Mouse (Mus musculus) heart, postnatal 4 days (tissue): ENCODE measurements at regions not wholly inside any gene's neighbourhood (a gene's known extent, or its start where the extent isn't known, plus 50 kb on each side); places are given as distances from the start of the nearest gene placed in this dataset.

Source experiments
- DNase-seq: peaks from one replicate; pipeline ENCODE4 v3.0.0; 2021

DNA sequence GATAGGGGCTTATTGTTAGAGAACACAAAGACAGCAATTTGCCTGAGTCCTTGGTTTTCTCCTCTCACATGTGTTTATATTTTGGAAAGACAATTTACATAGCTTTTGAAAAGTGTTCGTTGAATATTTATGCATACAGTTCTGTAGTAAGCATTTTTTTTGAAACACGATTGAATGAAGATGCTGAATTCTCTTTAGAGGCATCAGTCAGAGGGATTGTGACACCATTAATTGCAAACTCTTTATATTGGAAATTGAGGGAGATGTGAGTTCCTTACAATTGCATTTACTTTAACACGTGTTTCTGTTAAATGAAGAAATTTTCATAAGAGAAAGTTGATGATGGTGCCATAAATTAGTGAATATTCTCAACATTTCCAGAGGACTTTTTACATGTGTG is 424.1 kb downstream of the Trib2 start:
- no peak for DNase-seq

DNA sequence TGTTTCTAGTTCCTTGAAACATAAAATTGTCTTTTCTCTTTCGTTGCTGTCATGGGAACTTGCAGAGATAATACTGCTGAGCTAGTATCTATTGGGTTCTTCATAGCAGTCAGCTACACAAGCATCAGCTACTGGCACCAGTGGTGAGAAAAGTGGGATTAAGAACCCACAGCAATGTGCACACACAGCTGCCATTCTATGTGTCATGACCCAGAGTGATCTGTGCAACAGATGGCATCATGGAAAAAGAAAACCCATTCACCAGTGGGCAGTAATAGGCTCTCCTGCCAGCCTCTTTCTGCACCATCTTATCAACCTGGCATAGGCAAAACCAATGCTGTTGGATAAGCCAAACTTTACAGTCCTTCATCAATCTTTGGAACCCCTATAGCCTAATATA is 428.1 kb downstream of the Trib2 start:
- DNase-seq, result no peak

DNA sequence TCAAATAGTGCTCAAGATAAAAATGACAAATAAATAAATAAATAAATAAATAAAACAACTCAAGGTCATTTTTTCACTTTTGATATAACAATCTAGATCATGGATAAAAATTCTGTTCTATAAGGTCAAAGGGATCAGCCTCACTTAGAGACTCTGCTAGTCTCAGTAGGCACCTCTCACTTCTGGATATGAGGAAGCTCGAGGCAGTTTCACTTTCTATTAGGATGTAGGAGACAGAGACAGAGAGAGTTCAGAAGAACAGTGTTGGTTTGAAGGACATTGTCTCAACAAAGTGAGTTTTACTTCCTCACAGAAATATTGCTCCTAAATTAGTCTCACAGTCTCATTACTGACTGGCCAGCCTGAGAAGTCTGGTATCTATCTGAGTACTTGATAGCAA is 458.9 kb downstream of the Trib2 start:
- no peak for DNase-seq

DNA sequence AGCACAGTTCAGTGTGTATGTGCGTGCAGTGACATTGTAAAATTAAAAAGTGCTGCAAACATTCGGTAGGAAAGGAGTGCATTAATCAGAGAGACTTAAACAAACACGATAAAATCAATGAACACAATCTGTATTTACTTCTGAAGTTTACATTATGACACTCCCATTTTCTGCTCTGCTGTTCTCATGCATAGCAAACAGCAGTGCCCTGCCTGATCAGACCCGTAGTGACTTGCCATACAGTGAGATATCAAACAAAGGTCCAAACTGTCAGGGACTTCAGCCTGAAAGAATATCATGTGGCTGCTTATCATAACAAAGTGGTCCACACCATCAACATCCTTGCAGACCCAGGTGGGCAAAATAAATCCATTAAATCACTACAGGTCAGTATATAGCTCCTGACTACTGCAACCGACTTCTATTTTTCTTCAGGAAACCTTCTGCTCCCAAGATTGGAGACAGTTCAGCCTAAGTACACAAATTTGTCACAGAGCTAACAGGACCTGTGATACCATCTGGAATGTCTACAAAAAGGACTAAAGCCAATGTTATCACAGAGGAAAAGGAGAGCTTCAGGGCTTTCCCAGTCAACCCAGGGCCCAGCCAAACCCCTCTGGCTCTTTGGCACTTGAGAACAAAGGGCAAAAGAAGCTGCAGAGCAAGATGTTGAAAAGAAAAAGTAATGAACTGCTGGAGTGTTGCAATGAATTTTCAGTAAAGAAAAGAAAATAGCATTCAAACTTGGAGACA is 495.8 kb downstream of the Trib2 start:
- no peak for DNase-seq

DNA sequence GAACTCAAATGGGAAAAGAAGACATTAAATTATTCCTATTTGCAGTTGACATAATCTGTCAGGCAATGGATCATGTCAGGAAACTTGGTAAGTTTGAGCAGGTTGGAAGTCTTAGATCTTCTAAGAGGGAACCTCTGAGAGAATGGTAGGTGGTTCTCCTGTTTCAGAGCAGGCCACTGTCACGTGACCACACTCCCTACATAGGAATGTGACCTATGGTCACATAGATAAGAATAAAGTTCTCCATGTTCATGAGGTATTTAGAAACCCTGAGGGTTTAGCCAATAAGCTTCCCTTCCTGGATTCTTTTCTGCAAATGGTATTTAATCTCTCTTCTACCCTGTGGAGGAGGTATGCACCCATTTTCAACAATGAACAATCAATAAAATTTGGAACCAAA is 497.1 kb downstream of the Trib2 start:
- no peak for DNase-seq

- no peak for DNase-seq
These were observed 521.8 kb downstream of the Trib2 start for GRCm38 (mm10) chr12:15294898-15295297.

DNA sequence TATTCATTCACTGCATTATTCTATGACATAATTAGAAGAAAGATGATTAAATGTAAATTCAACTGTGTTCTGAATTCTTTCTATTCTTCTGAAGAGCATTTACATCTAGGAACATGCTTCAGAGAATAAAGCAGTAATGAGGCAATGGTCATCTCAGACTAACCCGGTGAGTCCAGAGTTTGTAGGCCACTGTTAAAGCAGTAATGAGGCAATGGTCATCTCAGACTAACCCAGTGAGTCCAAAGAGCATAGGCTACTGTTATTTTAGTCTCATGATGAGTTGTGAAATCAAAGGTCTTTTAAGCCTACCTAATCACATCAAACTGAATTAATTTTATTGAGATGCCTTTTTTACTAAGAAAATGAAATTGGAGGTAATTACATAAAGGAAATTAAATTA is 554.6 kb downstream of the Trib2 start:
- no peak for DNase-seq

DNA sequence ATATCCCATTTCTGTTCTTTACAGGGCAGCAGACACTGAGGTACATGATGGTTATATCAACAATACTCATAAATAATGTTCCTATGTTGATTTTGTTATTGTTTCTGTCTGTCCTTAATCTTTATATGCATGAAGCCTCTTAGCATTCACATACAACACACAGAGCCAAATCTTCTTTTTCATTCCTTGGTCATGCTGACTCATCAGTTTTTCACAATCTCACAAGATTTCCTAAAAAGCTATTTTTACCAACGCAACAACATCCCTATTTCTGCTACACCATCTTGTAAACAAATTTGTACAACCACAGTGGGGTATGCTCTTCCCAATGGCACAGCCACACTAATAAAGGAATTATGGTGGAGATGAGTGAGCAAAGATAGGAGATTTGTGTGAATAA is 555.1 kb downstream of the Trib2 start:
- no peak for DNase-seq

DNA sequence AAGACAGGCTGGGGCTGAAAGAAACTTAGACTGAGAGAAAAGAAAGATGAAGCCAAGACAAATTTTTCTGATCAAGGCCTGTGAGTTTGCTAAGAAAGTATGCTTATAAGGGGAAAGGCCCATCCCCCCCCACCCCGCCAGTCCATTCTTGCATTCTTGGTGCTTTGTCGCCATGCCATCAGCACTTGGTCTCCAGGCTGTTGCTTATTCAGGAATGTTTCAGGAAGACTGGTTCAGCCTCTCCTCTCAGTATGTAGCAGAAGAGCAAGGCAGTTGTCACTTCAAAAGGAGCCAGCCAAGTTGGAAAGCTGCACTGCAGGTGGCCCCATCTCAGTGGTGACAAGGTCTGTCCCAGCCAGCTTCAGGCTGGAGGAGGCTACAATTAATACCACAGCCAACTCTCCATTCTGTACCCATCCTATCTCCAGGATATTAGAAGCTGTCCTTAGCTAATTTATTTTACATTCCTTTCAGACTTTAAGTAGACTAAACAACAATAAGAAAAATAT is 555.8 kb downstream of the Trib2 start:
- no peak for DNase-seq

GRCm38 (mm10) chr12:15244966-15245365 is 571.8 kb downstream of the Trib2 start:
- DNase-seq, result no peak

- DNase-seq, result no peak
These were observed 594.1 kb downstream of the Trib2 start for GRCm38 (mm10) chr12:15222497-15223170.

DNA sequence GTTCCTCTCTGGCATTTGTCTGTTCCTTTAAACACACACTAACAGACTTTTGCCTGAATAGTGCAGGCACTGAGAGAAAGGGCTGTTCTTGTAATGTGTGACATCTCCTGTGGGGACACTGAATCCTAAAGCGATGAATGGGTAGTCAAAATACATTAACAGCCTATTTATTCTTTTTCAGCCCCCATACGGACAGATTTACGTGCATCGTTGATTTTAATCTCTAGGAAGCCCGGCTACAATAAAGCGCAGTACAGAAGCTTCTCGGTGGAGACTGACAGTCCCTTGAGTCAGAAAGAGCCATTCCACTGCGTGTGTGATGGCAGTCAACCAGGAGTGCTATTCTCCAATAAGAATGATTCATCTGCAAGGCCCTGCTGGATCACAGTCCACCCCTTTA is 598.2 kb downstream of the Trib2 start:
- no peak for DNase-seq

DNA sequence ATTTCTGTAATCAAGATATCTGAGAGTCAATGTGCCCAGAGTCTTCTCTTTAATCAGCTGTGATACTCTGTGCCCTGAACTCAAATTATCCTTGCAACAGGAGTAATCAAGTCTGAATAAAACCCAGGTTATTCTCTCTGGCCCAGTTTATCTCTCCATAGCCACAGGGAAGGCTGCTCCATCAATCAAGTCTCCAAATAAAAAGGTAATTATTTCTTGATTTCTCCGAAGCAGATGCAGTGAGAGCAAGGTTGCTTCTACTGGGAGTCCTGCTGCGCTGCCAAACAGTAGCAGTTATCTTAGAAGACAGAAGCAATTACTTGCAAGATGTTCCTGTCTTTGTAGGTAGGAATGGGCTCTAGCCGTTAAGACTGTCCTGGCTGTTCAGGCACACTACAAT is 600.5 kb downstream of the Trib2 start:
- DNase-seq, result no peak

GRCm38 (mm10) chr12:15174411-15175041 is 642.2 kb downstream of the Trib2 start:
- DNase-seq, result no peak

- DNase-seq, result no peak
These were observed 654.1 kb downstream of the Trib2 start for GRCm38 (mm10) chr12:15162605-15163004.

GRCm38 (mm10) chr12:15161864-15162263 is 654.9 kb downstream of the Trib2 start:
- DNase-seq, result no peak

DNA sequence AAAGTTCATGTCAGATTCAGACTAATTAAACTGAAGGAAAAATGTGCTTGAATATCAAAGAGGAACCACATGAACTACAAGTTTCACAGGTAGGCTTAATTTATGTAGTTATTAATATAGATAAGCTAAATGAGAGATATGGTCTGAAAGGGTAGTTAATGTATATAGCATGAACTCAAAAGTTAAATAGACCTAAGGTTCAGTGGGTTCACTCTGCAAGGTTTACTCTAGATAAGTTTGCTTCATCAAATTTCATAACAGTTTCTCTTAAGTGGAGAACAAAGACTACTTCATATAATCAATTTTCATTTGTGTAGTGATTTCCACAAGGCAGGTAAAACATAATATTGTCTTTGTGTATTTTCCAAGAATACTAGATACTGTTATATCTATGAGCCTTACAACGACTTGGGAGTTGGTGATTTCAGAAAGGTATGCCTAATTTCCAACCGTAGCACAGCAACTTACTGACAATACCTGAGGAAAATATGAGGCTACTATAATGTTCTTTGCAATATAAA is 656.2 kb downstream of the Trib2 start:
- DNase-seq, result no peak

DNA sequence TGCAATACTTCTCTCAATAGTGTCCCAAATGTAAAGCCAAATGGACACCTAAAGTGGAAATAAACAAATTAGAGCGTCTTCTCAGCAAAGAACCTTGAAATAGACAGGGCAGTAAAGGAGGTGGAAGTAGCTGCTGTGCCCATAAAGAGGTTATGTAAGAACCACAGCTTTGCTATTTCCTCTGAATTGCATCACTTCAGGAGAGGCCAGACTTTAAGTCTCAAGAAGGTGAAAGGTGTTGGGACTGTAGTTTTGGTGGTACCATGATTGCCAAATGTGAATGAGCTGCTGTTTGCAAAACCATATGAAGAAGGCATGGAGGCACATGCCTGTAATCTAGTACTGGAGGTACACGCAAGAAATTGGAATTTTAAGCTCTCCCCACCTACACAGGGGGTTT is 670.3 kb downstream of the Trib2 start:
- DNase-seq, result no peak

- DNase-seq, result no peak
These were observed 679.7 kb downstream of the Trib2 start for GRCm38 (mm10) chr12:15137039-15137438.

- DNase-seq, result no peak
These were observed 692.5 kb downstream of the Trib2 start for GRCm38 (mm10) chr12:15124179-15124578.

DNA sequence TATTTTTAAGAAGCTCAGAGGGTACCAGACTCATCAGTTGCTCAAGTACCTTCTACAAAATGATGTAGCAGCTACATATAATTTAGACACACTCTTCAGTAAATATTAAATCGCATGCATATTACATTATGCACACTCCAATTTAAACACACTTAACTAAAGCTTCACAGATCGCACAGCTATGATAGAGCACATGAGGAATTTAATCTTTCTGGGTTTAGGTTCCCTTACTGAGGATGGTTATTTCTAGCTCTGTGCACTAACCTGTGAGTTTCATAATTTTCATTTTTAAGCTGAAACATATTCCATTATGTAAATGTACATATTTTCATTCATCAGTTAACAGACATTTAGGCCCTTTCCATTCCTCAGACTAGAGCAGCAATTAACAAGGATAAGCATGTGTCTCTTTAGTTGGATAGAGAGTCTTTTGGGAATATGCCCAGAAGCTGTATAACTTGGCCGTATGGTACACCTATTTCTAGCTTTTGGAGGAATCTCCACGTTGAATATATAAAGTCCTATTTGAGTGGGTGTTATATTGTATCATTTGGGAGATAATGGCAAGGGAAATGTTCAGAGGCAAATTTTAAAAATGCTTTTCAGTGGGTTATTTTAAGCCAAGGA is 694.0 kb downstream of the Trib2 start:
- DNase-seq, result no peak

GRCm38 (mm10) chr12:15115556-15115955 is 701.2 kb downstream of the Trib2 start:
- no peak for DNase-seq

- no peak for DNase-seq
These were observed 701.9 kb downstream of the Trib2 start for GRCm38 (mm10) chr12:15114793-15115192.
